Mouse (Mus musculus) liver, postnatal 0 days (tissue): ENCODE results near the gene Luc7l2.

Source experiments
- CTCF ChIP-seq: sonication (generic); IDR thresholded peaks from 2 replicates; pipeline ENCODE4 v1.5.1; 2016; ENCODE audit warnings: antibody characterized with exemption, low read depth
- EP300 ChIP-seq: IDR thresholded peaks from 2 replicates; pipeline ENCODE4 v1.6.1; 2016; ENCODE audit warnings: antibody characterized with exemption, low read depth, mild to moderate bottlenecking

DNA sequence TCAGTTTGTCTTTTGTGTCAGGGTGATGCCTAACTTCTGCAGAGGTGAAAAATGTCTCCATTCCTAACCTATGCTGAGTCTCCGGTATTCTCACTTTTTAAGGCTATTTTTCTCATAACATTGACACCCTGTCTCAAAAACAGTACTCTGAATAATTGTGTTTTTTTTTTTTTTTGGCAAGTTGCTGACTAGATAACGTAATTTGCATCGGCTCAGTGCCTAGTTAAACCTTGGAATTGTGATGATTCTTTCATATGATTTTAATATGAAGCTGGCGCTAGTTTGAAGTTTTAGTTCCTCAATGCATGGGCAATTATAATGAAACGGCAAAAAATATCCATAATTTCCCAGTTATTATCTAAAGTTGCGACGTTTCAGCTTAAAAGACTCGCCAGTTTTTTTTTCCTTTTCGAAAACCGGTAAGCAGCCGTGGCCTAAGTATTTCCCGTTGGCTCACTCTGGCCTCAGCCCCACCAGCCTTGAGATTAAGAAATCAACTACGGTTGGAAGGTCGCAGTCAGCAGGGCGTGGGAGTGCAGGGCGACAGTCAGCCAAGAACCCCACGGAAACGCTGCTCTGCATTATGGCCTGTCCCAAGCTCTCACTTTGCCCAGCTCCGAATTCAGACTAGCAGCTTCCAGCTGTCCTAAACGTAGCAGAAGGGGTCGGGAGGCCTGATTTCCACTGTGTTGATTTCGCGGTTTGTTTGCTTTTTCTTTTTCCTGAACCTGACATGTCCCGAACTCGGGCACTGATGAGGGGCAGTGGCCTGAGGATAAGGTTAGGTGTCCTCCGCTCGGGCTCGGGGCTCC is 678 bp upstream of the Luc7l2 start:
- TF ChIP-seq EP300 (no peak), CTCF (no peak)
